ENCODE assay signal across 20 mouse cellular contexts in the genomic region with DNA sequence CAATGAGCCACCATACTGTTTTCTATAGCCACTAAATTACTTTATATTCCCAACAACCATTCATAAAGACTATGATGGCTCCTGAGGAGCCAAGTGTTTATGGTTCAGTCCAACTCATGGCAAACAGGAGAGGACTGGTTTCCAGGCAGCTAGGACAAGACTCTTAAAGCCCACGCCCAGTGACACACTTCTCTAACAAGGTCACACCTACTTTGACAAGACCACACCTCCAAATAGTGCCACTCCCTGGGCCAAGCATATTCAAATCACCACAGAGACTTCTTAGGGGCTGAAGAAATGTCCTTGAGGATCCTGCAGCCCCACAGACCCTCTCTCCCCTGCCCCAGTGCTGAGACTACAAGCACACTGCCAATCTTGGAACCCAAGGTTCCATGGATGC.
DNase-seq lines count a peak whose midpoint lies in the region; ATAC-seq and TF ChIP-seq lines count a peak whose summit lies in the region.
"Had no signal": no experiment of that assay in that cellular context is flagged by ENCODE, and none has a peak within 500 bp of the region (broad histone marks: within the 10 kb centered on the region; RNA-seq: fewer than 3 reads in every experiment).

No protein-coding gene starts in this region.

- WGBS in heart, postnatal 0 days: 91% methylated on average over 1 of the region's 1 CpGs
- 75% methylated on average over 1 of the region's 1 CpGs for WGBS in heart, embryonic 11.5 days (ENCODE audit: insufficient replicate concordance)
- 93% methylated on average over 1 of the region's 1 CpGs for WGBS in liver, adult 2 months
- WGBS in liver, embryonic 11.5 days: 96% methylated on average over 1 of the region's 1 CpGs
- WGBS in liver, postnatal 0 days (ENCODE audit: insufficient replicate concordance): 73% methylated on average over 1 of the region's 1 CpGs

- TF ChIP-seq POLR2A in liver, adult 2 months (IDR thresholded peaks at IDR 0.05; ENCODE audit: extremely low read depth, insufficient read depth, low read length): no peak

- TF ChIP-seq EP300 in heart, postnatal 0 days (IDR thresholded peaks at IDR 0.05; ENCODE audit: low read depth): no peak
- no peak for TF ChIP-seq EP300 in liver, postnatal 0 days (IDR thresholded peaks at IDR 0.05; ENCODE audit: low read depth)

- H3K4me3 ChIP-seq in heart, postnatal 0 days (ENCODE audit: low read depth, low read length): no peak overlapping the region
- H3K4me3 ChIP-seq in heart, embryonic 11.5 days (ENCODE audit: low read depth, low read length): no peak overlapping the region
- H3K4me3 ChIP-seq in liver, adult 2 months (ENCODE audit: insufficient read depth, low read depth, low read length): no peak overlapping the region
- no peak overlapping the region for H3K4me3 ChIP-seq in liver, embryonic 11.5 days (ENCODE audit: low read depth, low read length)
- no peak overlapping the region for H3K4me3 ChIP-seq in liver, postnatal 0 days (ENCODE audit: low read depth, low read length)
- H3K4me3 ChIP-seq: embryonic facial prominence, embryonic 12.5 days; limb, embryonic 12.5 days; midbrain, embryonic 10.5 days had no signal

- peaks cover 32% of the 10 kb centered on the region for H3K4me1 ChIP-seq in heart, postnatal 0 days (ENCODE audit: control insufficient read depth, insufficient read depth)
- H3K4me1 ChIP-seq in heart, embryonic 11.5 days (ENCODE audit: control insufficient read depth, insufficient read depth, low read length): peaks cover 17% of the 10 kb centered on the region
- peaks cover 43% of the 10 kb centered on the region for H3K4me1 ChIP-seq in liver, adult 2 months (ENCODE audit: control insufficient read depth, insufficient read depth, low read length)
- peaks cover 20% of the 10 kb centered on the region for H3K4me1 ChIP-seq in liver, embryonic 11.5 days (replicated peaks; ENCODE audit: control insufficient read depth, insufficient read depth, low read length)
- H3K4me1 ChIP-seq in liver, postnatal 0 days (ENCODE audit: insufficient read depth): peaks cover 39% of the 10 kb centered on the region
- H3K4me1 ChIP-seq: midbrain, embryonic 10.5 days had no signal

- H3K79me2 ChIP-seq in liver, adult 2 months (ENCODE audit: control insufficient read depth, insufficient read depth, low read length): peaks cover 39% of the 10 kb centered on the region

- no peaks in the 10 kb centered on the region for H3K9me3 ChIP-seq in heart, postnatal 0 days (replicated peaks; ENCODE audit: control insufficient read depth, low read length)
- no peaks in the 10 kb centered on the region for H3K9me3 ChIP-seq in heart, embryonic 11.5 days (replicated peaks; ENCODE audit: control insufficient read depth, low read length)
- H3K9me3 ChIP-seq in liver, embryonic 11.5 days (ENCODE audit: control insufficient read depth, low read length): no peaks in the 10 kb centered on the region
- no peaks in the 10 kb centered on the region for H3K9me3 ChIP-seq in liver, postnatal 0 days (ENCODE audit: low read length)
- H3K9me3 ChIP-seq: embryonic facial prominence, embryonic 12.5 days; limb, embryonic 12.5 days; midbrain, embryonic 10.5 days had no signal

- no peak overlapping the region for H3K4me2 ChIP-seq in heart, postnatal 0 days (ENCODE audit: low read depth, low read length)
- no peak overlapping the region for H3K4me2 ChIP-seq in heart, embryonic 11.5 days
- no peak overlapping the region for H3K4me2 ChIP-seq in liver, embryonic 11.5 days
- H3K4me2 ChIP-seq in liver, postnatal 0 days (ENCODE audit: low read depth, low read length): no peak overlapping the region
- H3K4me2 ChIP-seq: embryonic facial prominence, embryonic 12.5 days; limb, embryonic 12.5 days; lung, embryonic 14.5 days had no signal

- no peak for ATAC-seq in heart, postnatal 0 days (ENCODE audit: insufficient read depth, low read depth)
- ATAC-seq in heart, embryonic 11.5 days (replicated peaks; ENCODE audit: insufficient number of reproducible peaks, low FRiP score, low TSS enrichment): no peak
- no peak for ATAC-seq in liver, embryonic 11.5 days (replicated peaks; ENCODE audit: low FRiP score)
- no peak for ATAC-seq in liver, postnatal 0 days
- ATAC-seq in erythroblast, adult 5-6 weeks (replicated peaks; ENCODE audit: low FRiP score, poor library complexity, severe bottlenecking): no peak
- ATAC-seq: forebrain, embryonic 16.5 days had no signal

- DNase-seq in heart, postnatal 0 days (ENCODE audit: low spot score): no peak
- no peak for DNase-seq in liver, adult 2 months (ENCODE audit: extremely low read depth, low read depth, low spot score)
- no peak for DNase-seq in liver, embryonic 11.5 days (ENCODE audit: low spot score)
- DNase-seq in ZHBTc4 (ENCODE audit: low read depth, low spot score): peak; percentile 61
- DNase-seq in liver, postnatal 0 days: no peak
- DNase-seq in frontal cortex, postnatal 10 days (ENCODE audit: low spot score in 2 of 2): no peak
- DNase-seq: adrenal gland, postnatal 10 days; cerebellum, adult 9-11 months; kidney, adult 18-20 months; kidney, postnatal 25 days; lung, embryonic 14.5 days; right cerebral cortex, postnatal 25 days; thymus, adult 2 months had no signal

- TF ChIP-seq CTCF in heart, postnatal 0 days (IDR thresholded peaks at IDR 0.05; ENCODE audit: low read depth): no peak
- no peak for TF ChIP-seq CTCF in liver, adult 2 months (IDR thresholded peaks at IDR 0.05; ENCODE audit: low read depth, low read length)
- TF ChIP-seq CTCF in liver, postnatal 0 days (IDR thresholded peaks at IDR 0.05; ENCODE audit: low read depth): no peak

- H3K27me3 ChIP-seq in heart, postnatal 0 days (ENCODE audit: control insufficient read depth, insufficient read depth, low read length): no peaks in the 10 kb centered on the region
- no peaks in the 10 kb centered on the region for H3K27me3 ChIP-seq in heart, embryonic 11.5 days (ENCODE audit: control insufficient read depth, insufficient read depth, low read length)
- H3K27me3 ChIP-seq in liver, adult 2 months (ENCODE audit: control insufficient read depth, insufficient read depth, low read length): no peaks in the 10 kb centered on the region
- no peaks in the 10 kb centered on the region for H3K27me3 ChIP-seq in liver, embryonic 11.5 days (replicated peaks; ENCODE audit: control insufficient read depth, insufficient read depth, low read length)
- no peaks in the 10 kb centered on the region for H3K27me3 ChIP-seq in liver, postnatal 0 days (ENCODE audit: insufficient read depth, low read length)
- H3K27me3 ChIP-seq: embryonic facial prominence, embryonic 12.5 days; limb, embryonic 12.5 days had no signal

- 0 out of 2 replicates have a peak, but pooled peaks cover 12% of the 10 kb centered on the region for H3K36me3 ChIP-seq in heart, postnatal 0 days (replicated peaks; ENCODE audit: control insufficient read depth, insufficient read depth, low read length)
- H3K36me3 ChIP-seq in heart, embryonic 11.5 days (ENCODE audit: control insufficient read depth, insufficient read depth, low read length): 0 out of 2 replicates have a peak, but pooled peaks cover 2% of the 10 kb centered on the region
- no peaks in the 10 kb centered on the region; the same call in 1 of the 2 replicates for H3K36me3 ChIP-seq in liver, adult 2 months (ENCODE audit: control insufficient read depth, insufficient read depth, low read length)
- no peaks in the 10 kb centered on the region; the same call in 1 of the 2 replicates for H3K36me3 ChIP-seq in liver, embryonic 11.5 days (ENCODE audit: control insufficient read depth, insufficient read depth, low read length)
- peaks cover 16% of the 10 kb centered on the region for H3K36me3 ChIP-seq in liver, postnatal 0 days (replicated peaks; ENCODE audit: insufficient read depth, low read length)

- 0 out of 2 replicates have a peak overlapping the region, but pooled peaks have one; percentile 62 for H3K27ac ChIP-seq in heart, postnatal 0 days (ENCODE audit: low read depth)
- no peak overlapping the region for H3K27ac ChIP-seq in heart, embryonic 11.5 days (ENCODE audit: low read depth, low read length)
- H3K27ac ChIP-seq in liver, adult 2 months (replicated peaks; ENCODE audit: insufficient read depth, low read depth, low read length): peak overlapping the region; percentile 61
- H3K27ac ChIP-seq in liver, embryonic 11.5 days (ENCODE audit: low read depth, low read length): no peak overlapping the region
- H3K27ac ChIP-seq in liver, postnatal 0 days (ENCODE audit: low read depth): peak overlapping the region; percentile 41; the same call in 1 of the 2 replicates
- H3K27ac ChIP-seq: limb, embryonic 12.5 days; macrophage; midbrain, embryonic 10.5 days had no signal

- no peak overlapping the region for H3K9ac ChIP-seq in heart, postnatal 0 days (replicated peaks; ENCODE audit: low read depth, low read length)
- H3K9ac ChIP-seq in heart, embryonic 11.5 days (ENCODE audit: low read depth, low read length): no peak overlapping the region
- H3K9ac ChIP-seq in liver, adult 2 months (ENCODE audit: low read depth, low read length): no peak overlapping the region
- no peak overlapping the region for H3K9ac ChIP-seq in liver, embryonic 11.5 days (ENCODE audit: low read depth, low read length)
- H3K9ac ChIP-seq in liver, postnatal 0 days (replicated peaks): no peak overlapping the region
- H3K9ac ChIP-seq: embryonic facial prominence, embryonic 12.5 days; limb, embryonic 12.5 days; lung, embryonic 14.5 days had no signal

Comparison
In these comparisons a context has a peak if more than half of its experiments do, and no peak if none do; other contexts are left out.
1. H3K27ac ChIP-seq: peak in heart, postnatal 0 days (single experiment), liver, adult 2 months (single experiment) and liver, postnatal 0 days (single experiment); none in heart, embryonic 11.5 days (single experiment) and liver, embryonic 11.5 days (single experiment).